Mouse (Mus musculus): ENCODE measurements around the gene Six6. TPM values are rescaled to one million over a fixed set of nuclear protein-coding genes. Genes with fewer than 3 reads are reported as not detected.

Six6 gene
- polyA plus RNA-seq (2014; fragmentation: Nextera tagmentation; extraction: Ambion mirVana): not detected in 2 replicates

DNA sequence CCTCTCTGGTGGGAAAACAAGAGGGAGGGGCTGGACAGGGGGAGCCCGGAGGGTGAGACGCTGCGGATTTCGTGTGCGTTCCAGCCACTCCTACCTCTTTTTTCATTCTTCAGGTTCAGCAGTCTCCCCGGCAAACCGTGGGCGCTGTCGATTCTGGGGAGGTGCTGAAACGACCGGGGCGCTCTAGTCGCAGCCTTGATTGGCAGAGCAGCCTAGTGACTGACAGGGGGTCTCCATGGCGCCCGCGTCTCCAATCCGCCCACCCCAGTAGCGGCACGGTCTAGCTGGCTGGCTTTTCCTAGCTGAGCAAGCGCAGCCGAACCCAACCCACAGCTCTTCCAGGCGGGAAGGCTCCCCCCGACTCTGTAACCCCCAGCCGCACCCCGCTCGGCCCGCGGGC is at the start of gene Six6:
Six6 (plus strand) TSS at position 277 of the 400 bp plus-strand sequence.
- H3K4me3 ChIP-seq (replicated peaks; ENCODE audit: low read depth, low read length): no peak within 1 kb of the TSS; the same call in 1 of the 2 replicates
- H3K4me2 ChIP-seq (ENCODE audit: low read length): peak within 1 kb of the TSS; percentile 15; the same call in 1 of the 2 replicates
- no peaks in the 10 kb centered on the region for H3K4me1 ChIP-seq (ENCODE audit: control insufficient read depth, insufficient read depth, low read length)
- under 1% methylated on average over 28 of the region's 28 CpGs for WGBS
- H3K9ac ChIP-seq (replicated peaks; ENCODE audit: low read length): no peak within 1 kb of the TSS
- no peak; the same call in 1 of the 2 replicates for ATAC-seq (ENCODE audit: low FRiP score, low TSS enrichment)
- H3K9me3 ChIP-seq (ENCODE audit: control insufficient read depth, low read length): no peaks in the 10 kb centered on the region
- H3K36me3 ChIP-seq (ENCODE audit: control insufficient read depth, insufficient read depth, low read length): no peaks in the 10 kb centered on the region
- H3K27ac ChIP-seq (replicated peaks; ENCODE audit: low read depth, low read length): no peak within 1 kb of the TSS
- H3K27me3 ChIP-seq (ENCODE audit: control insufficient read depth, insufficient read depth, low read length): peaks cover 95% of the 10 kb centered on the region
- peak; percentile 39 for DNase-seq

DNA sequence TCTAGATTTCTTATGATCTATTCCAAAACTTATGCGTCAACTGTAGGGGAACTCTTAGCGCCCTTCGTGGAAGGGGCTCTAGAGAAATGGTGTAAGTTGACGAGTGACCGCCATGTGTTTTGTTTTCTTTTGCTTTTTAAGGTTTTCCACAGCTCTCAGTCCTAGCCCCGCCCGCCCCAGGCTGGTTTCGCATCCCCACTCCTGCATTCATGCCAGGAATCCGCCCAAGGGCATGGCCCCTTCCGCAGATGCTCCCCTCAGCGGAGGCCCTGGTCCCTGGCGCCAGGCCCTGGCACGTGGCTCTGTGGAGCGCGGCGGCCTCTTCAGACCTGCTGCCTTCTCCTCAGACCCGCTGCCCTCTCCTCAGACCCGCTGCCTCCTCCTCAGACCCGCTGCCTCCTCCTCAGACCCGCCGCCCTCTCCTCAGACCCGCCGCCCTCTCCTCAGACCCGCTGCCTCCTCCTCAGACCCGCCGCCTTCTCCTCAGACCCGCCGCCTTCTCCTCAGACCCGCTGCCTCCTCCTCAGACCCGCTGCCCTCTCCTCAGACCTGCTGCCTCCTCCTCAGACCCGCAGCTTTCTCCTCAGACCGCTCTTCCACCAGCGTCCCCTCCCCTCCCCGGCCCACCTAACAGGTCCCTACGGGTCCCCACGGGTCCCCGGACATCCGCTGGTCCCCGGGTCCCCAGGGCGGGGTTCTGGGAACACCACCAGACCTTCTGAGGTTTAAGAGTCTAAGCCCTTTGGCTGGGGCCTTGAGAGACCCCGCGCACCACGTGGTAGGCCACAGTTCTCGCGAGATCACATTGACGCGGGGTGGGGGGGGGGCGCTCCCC is 22.3 kb upstream of the Six6 start:
- WGBS: 14% methylated on average over 48 of the region's 48 CpGs
- no peak for ATAC-seq (ENCODE audit: low FRiP score, low TSS enrichment)
- Histone ChIP-seq H3K4me3 (replicated peaks; ENCODE audit: low read depth, low read length) (peak overlapping the region; percentile 33), H3K27me3 (ENCODE audit: control insufficient read depth, insufficient read depth, low read length) (0 out of 2 replicates have a peak, but pooled peaks cover 8% of the 10 kb centered on the region), H3K27ac (replicated peaks; ENCODE audit: low read depth, low read length) (no peak overlapping the region), H3K4me1 (ENCODE audit: control insufficient read depth, insufficient read depth, low read length) (no peaks in the 10 kb centered on the region), H3K9ac (replicated peaks; ENCODE audit: low read length) (peak overlapping the region; percentile 37; the same call in 1 of the 2 replicates), H3K36me3 (ENCODE audit: control insufficient read depth, insufficient read depth, low read length) (no peaks in the 10 kb centered on the region), H3K4me2 (ENCODE audit: low read length) (peak overlapping the region; percentile 54), H3K9me3 (ENCODE audit: control insufficient read depth, low read length) (peaks cover 3% of the 10 kb centered on the region; the same call in 1 of the 2 replicates)
- DNase-seq: peak; percentile 48

DNA sequence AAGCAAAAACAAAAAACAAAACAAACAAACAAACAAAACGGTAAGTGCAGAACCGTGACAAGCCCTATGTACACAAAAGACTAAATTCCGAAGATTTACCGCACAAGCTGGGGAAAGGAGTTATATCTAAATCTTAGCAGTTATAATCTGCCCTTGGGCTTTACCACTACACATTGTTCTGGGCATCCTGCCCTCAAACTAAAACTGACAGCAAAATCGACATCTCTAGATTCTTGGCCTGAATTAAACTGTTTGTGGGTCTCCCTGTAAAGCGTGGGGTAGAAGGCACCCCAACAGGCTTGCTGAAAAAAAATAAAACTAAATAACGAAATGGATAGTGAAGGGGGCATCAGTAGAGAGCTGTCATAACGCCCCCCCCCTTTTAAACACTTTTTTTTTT is 2.9 kb upstream of the Six6 start:
- no peaks in the 10 kb centered on the region for H3K9me3 ChIP-seq (ENCODE audit: control insufficient read depth, low read length)
- no peak overlapping the region for H3K4me2 ChIP-seq (ENCODE audit: low read length)
- no peak overlapping the region for H3K9ac ChIP-seq (replicated peaks; ENCODE audit: low read length)
- no peaks in the 10 kb centered on the region for H3K36me3 ChIP-seq (ENCODE audit: control insufficient read depth, insufficient read depth, low read length)
- ATAC-seq (ENCODE audit: low FRiP score, low TSS enrichment): no peak
- WGBS: 15% methylated on average over 8 of the region's 8 CpGs
- DNase-seq: peak; percentile 15
- no peak overlapping the region for H3K4me3 ChIP-seq (replicated peaks; ENCODE audit: low read depth, low read length)
- H3K27me3 ChIP-seq (ENCODE audit: control insufficient read depth, insufficient read depth, low read length): peaks cover 73% of the 10 kb centered on the region
- H3K4me1 ChIP-seq (ENCODE audit: control insufficient read depth, insufficient read depth, low read length): no peaks in the 10 kb centered on the region
- no peak overlapping the region for H3K27ac ChIP-seq (replicated peaks; ENCODE audit: low read depth, low read length)

DNA sequence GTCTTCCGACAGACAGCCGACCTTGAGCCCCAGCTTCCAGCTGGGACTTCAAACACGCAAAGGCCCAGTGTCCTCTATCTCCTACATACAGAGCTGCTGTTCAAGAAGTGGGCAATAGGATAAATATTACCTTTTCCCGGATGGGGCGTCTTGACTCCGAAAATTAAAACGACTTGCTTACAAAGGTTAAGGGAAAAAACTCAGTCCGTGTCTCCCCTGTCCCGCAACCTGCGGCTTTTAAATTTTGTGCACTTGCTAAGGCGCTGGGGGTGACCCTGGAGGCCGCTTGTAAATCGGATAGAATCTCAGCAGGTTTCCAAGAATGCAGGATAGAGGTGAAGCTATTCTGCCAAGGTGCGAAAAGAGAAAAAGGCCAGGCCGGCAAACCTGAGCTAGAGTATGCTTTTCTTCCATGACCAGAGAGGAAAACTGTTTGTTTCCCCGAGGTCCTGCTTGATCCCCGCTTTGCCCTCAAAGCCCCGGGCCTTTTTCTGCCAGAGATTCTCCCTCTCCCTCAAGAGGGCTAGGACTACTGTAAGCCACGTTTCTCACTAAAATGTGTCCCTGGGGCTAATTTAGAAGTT is 2.1 kb upstream of the Six6 start:
- WGBS: 1% methylated on average over 19 of the region's 19 CpGs
- H3K36me3 ChIP-seq (ENCODE audit: control insufficient read depth, insufficient read depth, low read length): no peaks in the 10 kb centered on the region
- H3K9me3 ChIP-seq (ENCODE audit: control insufficient read depth, low read length): no peaks in the 10 kb centered on the region
- peak; percentile 29 for DNase-seq
- no peak overlapping the region for H3K27ac ChIP-seq (replicated peaks; ENCODE audit: low read depth, low read length)
- no peak overlapping the region for H3K4me2 ChIP-seq (ENCODE audit: low read length)
- no peak overlapping the region for H3K9ac ChIP-seq (replicated peaks; ENCODE audit: low read length)
- no peak overlapping the region for H3K4me3 ChIP-seq (replicated peaks; ENCODE audit: low read depth, low read length)
- no peak for ATAC-seq (ENCODE audit: low FRiP score, low TSS enrichment)
- peaks cover 81% of the 10 kb centered on the region for H3K27me3 ChIP-seq (ENCODE audit: control insufficient read depth, insufficient read depth, low read length)
- H3K4me1 ChIP-seq (ENCODE audit: control insufficient read depth, insufficient read depth, low read length): no peaks in the 10 kb centered on the region

DNA sequence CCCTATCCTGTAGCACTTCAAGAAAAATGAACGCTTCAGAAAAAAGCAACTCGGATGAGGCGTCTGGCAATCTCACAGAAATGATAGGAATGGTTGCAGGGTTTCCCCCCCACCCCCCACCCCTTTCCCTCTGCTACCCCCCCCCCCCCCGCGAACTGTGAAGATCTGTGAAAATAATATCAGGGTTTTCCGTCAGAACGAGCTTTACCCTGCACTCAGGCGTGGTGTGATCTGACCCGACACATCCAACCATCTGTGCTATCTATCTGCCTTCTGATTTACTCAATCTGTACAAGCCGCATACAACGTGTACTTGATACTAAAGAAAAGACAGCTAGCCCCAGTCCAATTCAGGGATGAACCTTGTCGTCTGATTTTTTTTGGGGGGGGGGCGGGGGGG is 1.5 kb upstream of the Six6 start:
- Histone ChIP-seq H3K4me1 (ENCODE audit: control insufficient read depth, insufficient read depth, low read length) (no peaks in the 10 kb centered on the region), H3K27ac (replicated peaks; ENCODE audit: low read depth, low read length) (no peak overlapping the region), H3K27me3 (ENCODE audit: control insufficient read depth, insufficient read depth, low read length) (peaks cover 87% of the 10 kb centered on the region), H3K4me2 (ENCODE audit: low read length) (no peak overlapping the region), H3K4me3 (replicated peaks; ENCODE audit: low read depth, low read length) (no peak overlapping the region), H3K36me3 (ENCODE audit: control insufficient read depth, insufficient read depth, low read length) (no peaks in the 10 kb centered on the region), H3K9me3 (ENCODE audit: control insufficient read depth, low read length) (no peaks in the 10 kb centered on the region), H3K9ac (replicated peaks; ENCODE audit: low read length) (no peak overlapping the region)
- no peak for ATAC-seq (ENCODE audit: low FRiP score, low TSS enrichment)
- peak; percentile 14 for DNase-seq
- WGBS: 3% methylated on average over 12 of the region's 13 CpGs

DNA sequence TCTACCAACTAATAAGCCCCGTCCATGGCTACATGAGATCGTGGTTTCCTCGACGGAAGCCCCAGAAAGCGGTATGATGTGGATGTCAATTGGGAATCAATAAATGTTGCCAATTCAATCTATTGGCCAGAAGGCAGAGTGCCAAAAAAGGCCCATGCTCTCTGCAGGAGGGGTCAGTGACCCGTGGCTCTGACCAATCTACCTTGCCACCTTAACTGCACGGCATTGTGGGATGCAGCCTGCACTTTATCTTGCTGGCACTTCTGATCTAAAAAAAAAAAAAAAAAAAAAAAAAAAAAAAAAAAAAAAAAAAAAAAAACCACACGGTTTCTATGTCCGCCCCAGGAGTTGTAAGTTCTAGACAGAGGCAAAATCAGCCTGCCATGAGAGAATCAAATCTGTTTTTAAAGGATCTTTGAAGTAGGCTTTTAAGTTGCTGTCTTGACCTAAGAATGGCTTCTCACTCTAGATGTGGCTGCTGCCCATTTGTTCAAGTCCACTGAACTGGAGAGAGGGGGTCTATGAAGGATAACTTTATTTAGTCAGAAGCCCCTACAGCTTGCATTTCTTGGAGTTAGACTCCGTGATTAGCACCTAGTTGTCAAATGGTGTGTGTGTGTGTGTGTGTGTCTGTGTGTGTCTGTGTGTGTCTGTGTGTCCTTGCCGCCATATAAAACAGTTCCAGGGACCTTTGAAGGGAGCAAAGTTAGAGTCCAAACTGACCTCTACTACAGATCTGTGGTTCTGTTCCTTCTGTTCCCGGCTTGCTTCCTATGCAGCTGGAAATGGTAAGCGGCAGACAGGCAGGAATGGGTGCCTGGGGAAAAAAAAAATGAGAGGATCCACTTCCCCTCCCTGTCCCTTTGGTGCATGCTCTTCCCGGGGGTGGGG is 847 bp upstream of the Six6 start:
- Histone ChIP-seq H3K27ac (replicated peaks; ENCODE audit: low read depth, low read length) (no peak overlapping the region), H3K4me2 (ENCODE audit: low read length) (no peak overlapping the region), H3K9ac (replicated peaks; ENCODE audit: low read length) (no peak overlapping the region), H3K27me3 (ENCODE audit: control insufficient read depth, insufficient read depth, low read length) (peaks cover 93% of the 10 kb centered on the region), H3K9me3 (ENCODE audit: control insufficient read depth, low read length) (no peaks in the 10 kb centered on the region), H3K4me3 (replicated peaks; ENCODE audit: low read depth, low read length) (no peak overlapping the region), H3K4me1 (ENCODE audit: control insufficient read depth, insufficient read depth, low read length) (no peaks in the 10 kb centered on the region), H3K36me3 (ENCODE audit: control insufficient read depth, insufficient read depth, low read length) (no peaks in the 10 kb centered on the region)
- peak; percentile 34 for DNase-seq
- no peak for ATAC-seq (ENCODE audit: low FRiP score, low TSS enrichment)
- WGBS: 2% methylated on average over 14 of the region's 14 CpGs

DNA sequence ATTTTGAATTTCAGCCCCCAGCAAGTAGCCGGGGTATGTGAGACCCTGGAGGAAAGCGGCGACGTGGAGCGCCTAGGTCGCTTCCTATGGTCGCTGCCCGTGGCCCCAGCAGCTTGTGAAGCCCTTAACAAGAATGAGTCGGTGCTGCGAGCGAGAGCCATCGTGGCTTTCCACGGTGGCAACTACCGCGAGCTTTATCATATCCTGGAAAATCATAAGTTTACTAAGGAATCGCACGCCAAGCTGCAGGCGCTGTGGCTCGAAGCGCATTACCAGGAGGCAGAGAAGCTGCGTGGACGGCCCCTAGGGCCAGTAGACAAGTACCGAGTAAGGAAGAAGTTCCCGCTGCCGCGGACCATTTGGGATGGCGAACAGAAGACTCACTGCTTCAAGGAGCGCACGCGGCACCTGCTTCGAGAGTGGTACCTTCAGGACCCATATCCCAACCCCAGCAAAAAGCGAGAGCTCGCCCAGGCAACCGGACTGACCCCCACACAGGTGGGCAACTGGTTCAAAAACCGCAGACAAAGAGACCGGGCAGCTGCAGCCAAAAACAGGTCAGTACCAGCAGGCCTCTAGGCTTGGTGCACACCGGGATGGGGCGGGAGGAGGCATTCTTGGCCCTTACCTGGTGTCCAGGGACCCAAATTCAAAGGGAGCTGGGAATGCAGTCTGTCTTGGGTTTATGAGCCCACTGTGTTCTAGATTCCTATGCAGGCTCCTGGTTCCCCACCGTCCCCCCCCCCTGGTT is 554 bp downstream of the Six6 start, which contains the start of gene 4930447C04Rik:
4930447C04Rik (minus strand) TSS at position 704 of the 751 bp plus-strand sequence.
- DNase-seq: peak; percentile 45
- under 1% methylated on average over 39 of the region's 39 CpGs for WGBS

More for the DNA sequence above, 554 bp downstream of the Six6 start, which contains the start of gene 4930447C04Rik:
- H3K4me1 ChIP-seq (ENCODE audit: control insufficient read depth, insufficient read depth, low read length): 0 out of 2 replicates have a peak, but pooled peaks cover 3% of the 10 kb centered on the region
- H3K9me3 ChIP-seq (ENCODE audit: control insufficient read depth, low read length): no peaks in the 10 kb centered on the region
- ATAC-seq (ENCODE audit: low FRiP score, low TSS enrichment): no peak
- H3K36me3 ChIP-seq (ENCODE audit: control insufficient read depth, insufficient read depth, low read length): no peaks in the 10 kb centered on the region
- peaks cover 95% of the 10 kb centered on the region for H3K27me3 ChIP-seq (ENCODE audit: control insufficient read depth, insufficient read depth, low read length)
- H3K27ac ChIP-seq (replicated peaks; ENCODE audit: low read depth, low read length): no peak within 1 kb of the TSS
- no peak within 1 kb of the TSS for H3K9ac ChIP-seq (replicated peaks; ENCODE audit: low read length)
- peak within 1 kb of the TSS; percentile 15; the same call in 1 of the 2 replicates for H3K4me2 ChIP-seq (ENCODE audit: low read length)
- H3K4me3 ChIP-seq (replicated peaks; ENCODE audit: low read depth, low read length): no peak within 1 kb of the TSS; the same call in 1 of the 2 replicates

Data from midbrain, embryonic 14.5 days (tissue).